Mouse (Mus musculus): ENCODE data around the gene Orai2. TPM values are rescaled to one million over a fixed set of nuclear protein-coding genes. Genes with fewer than 3 reads are reported as not detected.

Gene Orai2
- total and polyA plus RNA-seq, 2 experiments from 2014 or later = 0.69 to 1.1 TPM

DNA sequence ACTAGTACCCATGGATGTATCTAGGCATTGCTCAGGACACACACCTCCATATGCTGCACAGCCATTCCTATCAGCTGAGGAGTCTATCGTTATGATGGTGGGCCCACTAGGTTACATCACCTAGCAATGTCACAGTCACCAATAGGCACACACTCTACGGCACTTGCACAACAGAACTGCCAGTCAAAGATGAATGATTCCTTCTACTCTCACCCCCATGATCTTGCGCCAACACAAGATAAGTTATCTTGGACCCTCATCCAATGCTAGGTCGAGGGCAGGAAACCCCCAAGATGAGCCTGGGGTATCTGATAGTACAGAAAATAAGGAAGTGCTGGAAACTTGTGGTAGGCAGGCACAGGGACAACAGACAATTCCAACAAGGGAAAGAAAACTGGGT, 12.3 kb upstream of the Orai2 start:
- TF ChIP-seq CTCF (IDR thresholded peaks at IDR 0.05; ENCODE audit: low read depth) (no peak), EP300 (IDR thresholded peaks at IDR 0.05; ENCODE audit: low read depth) (no peak)
- no peaks in the 10 kb centered on the region for H3K27me3 ChIP-seq (ENCODE audit: control insufficient read depth, insufficient read depth, low read length)
- ATAC-seq (ENCODE audit: insufficient read depth, low read depth) (no peak), DNase-seq (ENCODE audit: low spot score) (no peak)
- no peak overlapping the region for H3K27ac ChIP-seq (ENCODE audit: low read depth)
- no peaks in the 10 kb centered on the region for H3K4me1 ChIP-seq (ENCODE audit: control insufficient read depth, insufficient read depth)
- H3K9ac ChIP-seq (replicated peaks; ENCODE audit: low read depth, low read length) = no peak overlapping the region
- H3K4me3 ChIP-seq (ENCODE audit: low read depth, low read length) = no peak overlapping the region
- H3K4me2 ChIP-seq (ENCODE audit: low read depth, low read length) = no peak overlapping the region
- 71% methylated on average over 4 of the region's 4 CpGs for WGBS
- H3K36me3 ChIP-seq (replicated peaks; ENCODE audit: control insufficient read depth, insufficient read depth, low read length) = peaks cover 70% of the 10 kb centered on the region
- H3K9me3 ChIP-seq (replicated peaks; ENCODE audit: control insufficient read depth, low read length) = no peaks in the 10 kb centered on the region

DNA sequence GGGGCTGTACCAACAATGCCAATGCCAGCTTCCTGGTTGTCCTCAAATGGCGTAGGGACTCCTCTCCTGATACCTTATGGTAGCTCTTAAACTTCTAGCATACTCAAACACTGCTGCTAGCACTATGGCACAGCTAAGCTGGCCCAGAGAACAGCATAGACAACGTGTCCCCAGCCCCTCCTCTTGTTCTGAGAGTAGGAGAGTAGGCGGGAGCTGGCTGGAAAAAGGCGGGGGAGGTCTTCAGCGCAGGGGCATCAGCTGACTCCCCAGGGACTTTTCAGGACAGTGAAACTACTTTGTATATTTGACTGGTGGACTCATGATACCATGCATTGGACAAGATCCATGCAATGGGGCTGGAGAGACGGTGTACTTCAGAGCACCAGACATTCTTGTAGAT, 11.5 kb upstream of the Orai2 start:
- 74% methylated on average over 6 of the region's 6 CpGs for WGBS
- no peak overlapping the region for H3K4me2 ChIP-seq (ENCODE audit: low read depth, low read length)
- H3K27me3 ChIP-seq (ENCODE audit: control insufficient read depth, insufficient read depth, low read length) = no peaks in the 10 kb centered on the region
- no peak for DNase-seq (ENCODE audit: low spot score)
- peaks cover 67% of the 10 kb centered on the region for H3K36me3 ChIP-seq (replicated peaks; ENCODE audit: control insufficient read depth, insufficient read depth, low read length)
- H3K27ac ChIP-seq (ENCODE audit: low read depth) = no peak overlapping the region
- no peaks in the 10 kb centered on the region for H3K4me1 ChIP-seq (ENCODE audit: control insufficient read depth, insufficient read depth)
- no peak overlapping the region for H3K9ac ChIP-seq (replicated peaks; ENCODE audit: low read depth, low read length)
- H3K4me3 ChIP-seq (ENCODE audit: low read depth, low read length) = no peak overlapping the region
- TF ChIP-seq EP300 (IDR thresholded peaks at IDR 0.05; ENCODE audit: low read depth) (no peak), CTCF (IDR thresholded peaks at IDR 0.05; ENCODE audit: low read depth) (no peak)
- ATAC-seq (ENCODE audit: insufficient read depth, low read depth) = no peak
- H3K9me3 ChIP-seq (replicated peaks; ENCODE audit: control insufficient read depth, low read length) = no peaks in the 10 kb centered on the region

DNA sequence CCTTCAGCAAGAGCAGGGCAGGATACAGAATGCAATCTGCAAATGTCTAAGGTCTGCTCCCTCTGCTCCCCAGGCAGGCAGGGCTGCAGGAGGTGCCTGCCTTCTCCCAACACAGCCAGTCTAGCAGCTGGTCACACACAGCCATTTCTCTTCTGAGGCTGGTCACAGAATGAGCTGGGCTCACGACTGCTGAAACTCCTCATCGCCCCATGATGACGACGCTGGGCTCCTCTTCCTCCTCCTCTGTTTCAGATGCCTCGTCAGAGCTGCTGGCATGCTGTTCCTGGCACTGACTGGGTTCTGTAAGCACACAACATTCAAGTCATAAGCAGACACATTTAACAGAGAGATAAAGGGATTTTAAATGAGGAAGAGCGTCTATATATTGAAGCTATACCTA, 10.7 kb upstream of the Orai2 start:
- DNase-seq (ENCODE audit: low spot score) = no peak
- Histone ChIP-seq H3K27ac (ENCODE audit: low read depth) (no peak overlapping the region), H3K27me3 (ENCODE audit: control insufficient read depth, insufficient read depth, low read length) (no peaks in the 10 kb centered on the region), H3K9me3 (replicated peaks; ENCODE audit: control insufficient read depth, low read length) (no peaks in the 10 kb centered on the region), H3K9ac (replicated peaks; ENCODE audit: low read depth, low read length) (no peak overlapping the region), H3K4me2 (ENCODE audit: low read depth, low read length) (no peak overlapping the region), H3K4me3 (ENCODE audit: low read depth, low read length) (no peak overlapping the region), H3K4me1 (ENCODE audit: control insufficient read depth, insufficient read depth) (no peaks in the 10 kb centered on the region), H3K36me3 (replicated peaks; ENCODE audit: control insufficient read depth, insufficient read depth, low read length) (peaks cover 64% of the 10 kb centered on the region)
- WGBS = 88% methylated on average over 6 of the region's 6 CpGs
- no peak for ATAC-seq (ENCODE audit: insufficient read depth, low read depth)
- TF ChIP-seq EP300 (IDR thresholded peaks at IDR 0.05; ENCODE audit: low read depth) (no peak), CTCF (IDR thresholded peaks at IDR 0.05; ENCODE audit: low read depth) (no peak)

DNA sequence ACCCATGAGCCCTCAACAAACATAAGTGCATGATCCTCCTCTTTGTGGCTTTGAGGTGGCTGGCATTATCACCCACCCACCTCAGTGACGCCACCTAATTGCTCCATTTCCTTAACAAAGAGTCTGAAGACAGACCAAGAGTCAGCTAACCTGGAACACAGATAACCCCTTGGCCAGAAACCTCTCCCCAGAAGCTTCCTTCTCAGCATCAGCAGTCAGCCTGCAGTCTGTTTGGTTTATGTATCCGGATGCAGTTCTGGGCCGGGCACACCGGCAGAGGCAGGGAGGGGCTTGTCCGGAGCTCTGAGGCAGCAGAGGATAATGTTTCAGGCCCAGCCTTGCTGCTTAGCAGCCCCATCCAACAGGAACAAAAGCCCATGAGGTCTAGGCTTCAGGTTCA, 9.1 kb upstream of the Orai2 start:
- no peak for ATAC-seq (ENCODE audit: insufficient read depth, low read depth)
- Histone ChIP-seq H3K4me2 (ENCODE audit: low read depth, low read length) (no peak overlapping the region), H3K9me3 (replicated peaks; ENCODE audit: control insufficient read depth, low read length) (no peaks in the 10 kb centered on the region), H3K36me3 (replicated peaks; ENCODE audit: control insufficient read depth, insufficient read depth, low read length) (peaks cover 48% of the 10 kb centered on the region), H3K27ac (ENCODE audit: low read depth) (no peak overlapping the region), H3K9ac (replicated peaks; ENCODE audit: low read depth, low read length) (no peak overlapping the region), H3K4me3 (ENCODE audit: low read depth, low read length) (no peak overlapping the region), H3K4me1 (ENCODE audit: control insufficient read depth, insufficient read depth) (no peaks in the 10 kb centered on the region), H3K27me3 (ENCODE audit: control insufficient read depth, insufficient read depth, low read length) (no peaks in the 10 kb centered on the region)
- WGBS = 91% methylated on average over 5 of the region's 5 CpGs
- no peak for TF ChIP-seq EP300 (IDR thresholded peaks at IDR 0.05; ENCODE audit: low read depth)
- TF ChIP-seq CTCF (IDR thresholded peaks at IDR 0.05; ENCODE audit: low read depth) = no peak
- DNase-seq (ENCODE audit: low spot score) = no peak

DNA sequence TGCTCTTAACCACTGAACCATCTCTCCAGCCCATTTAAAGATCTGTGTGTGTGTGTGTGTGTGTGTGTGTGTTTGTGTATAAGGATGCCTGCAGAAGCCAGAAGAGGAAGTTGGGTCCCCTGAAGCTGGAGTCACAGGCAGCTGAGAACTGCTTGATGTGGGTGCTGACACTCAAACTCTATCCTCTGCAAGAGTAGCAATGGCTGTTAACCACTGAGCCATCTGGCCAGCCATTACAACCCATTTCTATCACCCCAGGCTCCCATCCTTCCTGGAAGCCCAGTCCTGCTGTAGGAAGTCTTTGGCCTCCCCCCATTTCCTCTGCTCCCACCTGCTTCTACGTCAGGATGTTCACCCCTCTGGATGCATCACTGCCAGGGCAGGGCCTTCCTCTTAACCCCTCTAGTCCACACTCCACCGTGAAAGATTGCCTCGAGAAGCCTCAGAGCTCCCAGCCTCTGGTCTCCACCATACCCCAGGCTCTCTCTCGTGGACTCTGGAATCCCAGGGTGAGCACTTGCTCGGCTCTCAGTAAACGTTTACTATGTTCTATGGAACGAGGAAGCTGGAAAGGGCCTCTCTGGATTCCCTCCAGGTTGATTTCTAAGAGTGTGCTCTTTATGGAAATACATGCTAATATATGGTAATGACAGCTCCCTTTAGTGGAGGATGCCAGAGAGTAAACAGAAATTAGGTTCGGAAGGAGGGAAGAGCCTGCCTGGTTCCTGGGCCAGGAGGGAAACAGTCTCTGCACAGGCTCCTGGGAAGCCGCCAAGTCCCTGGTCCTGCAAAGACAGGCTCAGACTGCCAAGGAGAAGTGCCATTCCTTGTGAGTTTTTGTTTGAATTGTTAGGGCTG, 3.3 kb upstream of the Orai2 start:
- H3K27ac ChIP-seq (ENCODE audit: low read depth) = peak overlapping the region; percentile 26; the same call in 1 of the 2 replicates
- WGBS = 33% methylated on average over 9 of the region's 9 CpGs
- H3K4me2 ChIP-seq (ENCODE audit: low read depth, low read length) = no peak overlapping the region

More for the DNA sequence above, 3.3 kb upstream of the Orai2 start:
- peaks cover 3% of the 10 kb centered on the region; the same call in 1 of the 2 replicates for H3K27me3 ChIP-seq (ENCODE audit: control insufficient read depth, insufficient read depth, low read length)
- peaks cover 12% of the 10 kb centered on the region; the same call in 1 of the 2 replicates for H3K4me1 ChIP-seq (ENCODE audit: control insufficient read depth, insufficient read depth)
- no peak for ATAC-seq (ENCODE audit: insufficient read depth, low read depth)
- DNase-seq (ENCODE audit: low spot score) = no peak
- no peak overlapping the region for H3K9ac ChIP-seq (replicated peaks; ENCODE audit: low read depth, low read length)
- no peak for TF ChIP-seq CTCF (IDR thresholded peaks at IDR 0.05; ENCODE audit: low read depth)
- TF ChIP-seq EP300 (IDR thresholded peaks at IDR 0.05; ENCODE audit: low read depth) = no peak
- no peaks in the 10 kb centered on the region for H3K9me3 ChIP-seq (replicated peaks; ENCODE audit: control insufficient read depth, low read length)
- H3K36me3 ChIP-seq (replicated peaks; ENCODE audit: control insufficient read depth, insufficient read depth, low read length) = peaks cover 7% of the 10 kb centered on the region; the same call in 1 of the 2 replicates
- no peak overlapping the region for H3K4me3 ChIP-seq (ENCODE audit: low read depth, low read length)

All from heart, postnatal 0 days (tissue).